Mouse (Mus musculus) ES-Bruce4 (cell line): ENCODE measurements around the gene Vamp3. TPM values are rescaled to one million over a fixed set of nuclear protein-coding genes. Genes with fewer than 3 reads are reported as not detected.

Experiments
- H3K27ac ChIP-seq: 2 replicates; pipeline ENCODE4 v1.5.1; 2012; ENCODE audit warnings: low read length, inconsistent platforms; ENCODE audit not compliant: insufficient read depth
- H3K27me3 ChIP-seq: 2 replicates; pipeline ENCODE4 v1.6.1; 2012; ENCODE audit warnings: mild to moderate bottlenecking, low read length, inconsistent platforms; ENCODE audit not compliant: control insufficient read depth, poor library complexity, insufficient read depth, severe bottlenecking
- H3K36me3 ChIP-seq: 2 replicates; pipeline ENCODE4 v1.6.1; 2012; ENCODE audit warnings: inconsistent platforms, mild to moderate bottlenecking, low read length, moderate library complexity; ENCODE audit not compliant: control insufficient read depth, poor library complexity, insufficient read depth, severe bottlenecking
- H3K4me1 ChIP-seq: one replicate; pipeline ENCODE4 v1.8.1; 2011; ENCODE audit warnings: low read length; ENCODE audit not compliant: control insufficient read depth, insufficient read depth
- H3K4me3 ChIP-seq: 2 replicates; pipeline ENCODE4 v1.5.1; 2011; ENCODE audit warnings: low read depth, mild to moderate bottlenecking, low read length
- H3K9ac ChIP-seq: 2 replicates; pipeline ENCODE4 v1.6.1; 2012; ENCODE audit warnings: low read depth, mild to moderate bottlenecking, inconsistent platforms; ENCODE audit not compliant: poor library complexity, severe bottlenecking
- H3K9me3 ChIP-seq: replicated peaks from 2 replicates; pipeline ENCODE4 v1.6.1; 2012; ENCODE audit warnings: mild to moderate bottlenecking, low read length, inconsistent platforms; ENCODE audit not compliant: control insufficient read depth, poor library complexity, insufficient read depth, severe bottlenecking
- CTCF ChIP-seq: IDR thresholded peaks from one replicate; pipeline ENCODE4 v1.8.1; 2011; ENCODE audit warnings: low read depth, low read length
- EP300 ChIP-seq: IDR thresholded peaks from 2 replicates; pipeline ENCODE4 v1.6.1; 2011; ENCODE audit warnings: low read depth, low read length; ENCODE audit not compliant: insufficient read depth
- POLR2A ChIP-seq: IDR thresholded peaks from one replicate; pipeline ENCODE4 v1.8.1; 2011; ENCODE audit warnings: low read length; ENCODE audit not compliant: insufficient read depth
- polyA plus RNA-seq: library from polyadenylated mRNA; stranded (reverse); fragments of >200 nt; gene quantifications from 2 replicates; pipeline ENCODE4 v1.2.4, GENCODE M21; 2011; ENCODE audit warnings: low read depth; ENCODE audit not compliant: missing spikeins, insufficient read depth, insufficient read length

The Vamp3 gene
- polyA plus RNA-seq = 68.2 and 77.0 TPM in 2 replicates

GRCm38 (mm10) chr4:151057347-151058321, at the start of gene Vamp3:
Gene Vamp3, minus strand, starts transcription at chr4:151057963.
- no peaks in the 10 kb centered on the region for H3K4me1 ChIP-seq
- peak within 1 kb of the TSS; percentile 88 for H3K4me3 ChIP-seq
- H3K27me3 ChIP-seq = no peaks in the 10 kb centered on the region
- H3K27ac ChIP-seq = peak within 1 kb of the TSS; percentile 63
- TF ChIP-seq EP300 (no peak), POLR2A (peak; percentile 96), CTCF (no peak)
- H3K36me3 ChIP-seq = no peaks in the 10 kb centered on the region; the same call in 1 of the 2 replicates
- peak within 1 kb of the TSS; percentile 76 for H3K9ac ChIP-seq
- H3K9me3 ChIP-seq = peaks cover 16% of the 10 kb centered on the region

DNA sequence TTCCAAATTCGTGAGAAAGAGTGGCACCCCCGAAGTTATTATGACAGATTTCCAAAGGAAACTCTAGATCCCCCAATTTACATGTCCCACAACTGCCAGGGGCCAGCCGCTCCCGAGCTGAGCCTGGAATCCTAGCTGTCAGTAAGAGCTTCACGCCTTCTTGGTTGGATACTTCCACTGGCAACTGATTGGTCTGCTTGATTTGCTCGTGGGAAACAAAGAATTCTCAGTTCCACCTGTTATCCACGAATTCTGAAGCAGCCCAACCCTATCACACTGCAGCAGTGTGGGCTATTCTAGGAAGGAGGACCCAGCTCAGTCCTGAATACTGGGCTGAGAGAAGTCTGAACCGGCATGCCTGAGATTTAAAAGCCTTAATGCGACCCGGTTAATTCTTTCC, 48.7 kb upstream of the Vamp3 start:
- H3K27ac ChIP-seq = no peak overlapping the region
- no peaks in the 10 kb centered on the region for H3K4me1 ChIP-seq
- H3K9ac ChIP-seq = no peak overlapping the region
- TF ChIP-seq EP300 (no peak), CTCF (no peak), POLR2A (no peak)
- no peaks in the 10 kb centered on the region for H3K27me3 ChIP-seq
- no peak overlapping the region for H3K4me3 ChIP-seq
- peaks cover 3% of the 10 kb centered on the region for H3K9me3 ChIP-seq
- H3K36me3 ChIP-seq = no peaks in the 10 kb centered on the region

DNA sequence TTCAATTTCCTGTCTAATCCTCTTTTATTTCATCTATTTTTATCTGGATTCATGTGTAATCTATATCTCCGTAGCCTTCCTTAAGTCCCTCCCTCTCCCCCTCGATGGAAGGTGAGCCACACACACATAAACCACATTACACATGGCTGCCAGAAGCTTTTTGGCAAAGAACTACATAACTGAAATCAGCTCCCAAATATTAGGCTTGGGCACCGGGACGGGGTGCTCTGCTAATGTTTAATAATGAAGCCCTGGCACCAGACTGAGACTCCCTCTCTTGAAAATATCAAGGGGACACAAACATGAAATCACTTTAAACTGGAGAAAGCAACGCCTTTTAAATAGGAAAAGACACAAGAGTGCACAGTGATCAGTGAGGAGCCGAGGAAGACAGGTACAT, 48.1 kb upstream of the Vamp3 start:
- Histone ChIP-seq H3K27me3 (no peaks in the 10 kb centered on the region), H3K9ac (no peak overlapping the region), H3K4me1 (no peaks in the 10 kb centered on the region), H3K27ac (no peak overlapping the region), H3K4me3 (no peak overlapping the region), H3K9me3 (peaks cover 7% of the 10 kb centered on the region), H3K36me3 (no peaks in the 10 kb centered on the region)
- TF ChIP-seq CTCF (no peak), POLR2A (no peak), EP300 (no peak)

GRCm38 (mm10) chr4:151104147-151104546, 46.4 kb upstream of the Vamp3 start:
- no peaks in the 10 kb centered on the region for H3K4me1 ChIP-seq
- H3K4me3 ChIP-seq = no peak overlapping the region
- peaks cover 7% of the 10 kb centered on the region for H3K9me3 ChIP-seq
- TF ChIP-seq EP300 = no peak
- TF ChIP-seq POLR2A = no peak
- TF ChIP-seq CTCF = no peak
- H3K36me3 ChIP-seq = no peaks in the 10 kb centered on the region
- no peaks in the 10 kb centered on the region for H3K27me3 ChIP-seq
- H3K9ac ChIP-seq = no peak overlapping the region
- no peak overlapping the region for H3K27ac ChIP-seq

DNA sequence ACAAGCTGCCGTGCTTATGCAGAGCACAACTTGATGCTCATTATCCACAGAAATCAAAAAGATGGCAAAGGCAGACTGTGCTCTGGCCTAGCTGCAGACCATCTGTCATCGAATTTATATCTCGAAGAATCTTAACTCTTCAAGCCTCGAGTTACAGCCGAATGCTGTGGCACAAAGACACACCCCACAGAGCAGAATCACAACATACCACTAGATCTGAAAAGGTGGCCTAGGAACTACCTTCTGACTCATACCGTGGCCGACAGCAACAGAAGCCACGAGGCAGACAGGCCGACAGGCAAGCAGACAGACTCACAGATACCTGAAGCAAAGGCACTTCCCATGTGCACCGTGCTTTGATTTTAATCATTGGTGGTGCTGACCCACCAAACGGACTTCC, 45.9 kb upstream of the Vamp3 start:
- Histone ChIP-seq H3K27me3 (no peaks in the 10 kb centered on the region), H3K36me3 (no peaks in the 10 kb centered on the region), H3K9me3 (peaks cover 7% of the 10 kb centered on the region), H3K4me3 (no peak overlapping the region), H3K4me1 (no peaks in the 10 kb centered on the region), H3K9ac (no peak overlapping the region), H3K27ac (no peak overlapping the region)
- TF ChIP-seq CTCF (no peak), POLR2A (no peak), EP300 (no peak)

DNA sequence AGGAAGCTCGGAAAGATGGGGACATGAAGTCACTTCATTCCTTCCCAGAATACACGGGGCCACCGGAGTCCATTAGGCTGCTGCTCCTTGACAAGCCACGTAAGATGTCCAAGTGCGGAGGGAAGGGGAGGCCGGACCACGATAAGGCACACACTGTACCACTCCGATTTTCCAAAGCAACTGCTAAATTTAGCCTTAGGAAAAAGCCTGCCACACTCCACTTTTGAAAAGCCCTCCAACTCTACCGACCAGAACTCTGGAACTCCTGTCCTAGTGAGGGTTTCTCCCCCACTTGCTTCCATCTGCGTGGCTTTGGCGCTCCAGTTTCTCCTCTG, 39.3 kb upstream of the Vamp3 start:
- Histone ChIP-seq H3K9me3 (peaks cover 7% of the 10 kb centered on the region), H3K4me3 (no peak overlapping the region), H3K9ac (no peak overlapping the region), H3K27ac (no peak overlapping the region), H3K4me1 (no peaks in the 10 kb centered on the region), H3K36me3 (no peaks in the 10 kb centered on the region), H3K27me3 (no peaks in the 10 kb centered on the region)
- TF ChIP-seq EP300 (no peak), CTCF (no peak)
